Mouse (Mus musculus): Measurements from ENCODE around the gene Mfsd2b. TPM values are rescaled to one million over a fixed set of nuclear protein-coding genes. Genes with fewer than 3 reads are reported as not detected.
A peak's percentile ranks its signal among the peaks of the same experiment; 100 is the strongest.
"Not testable (repeated sequence)": the region's sequence is repeated elsewhere in the genome, so short reads cannot be mapped to it uniquely, and the experiment has no call there.

Gene Mfsd2b
- total RNA-seq (2015; ENCODE audit: low replicate concordance) (137 and 176 TPM in 2 replicates), total RNA-seq (2017; ENCODE audit: low replicate concordance) (199 and 226 TPM in 2 replicates)

DNA sequence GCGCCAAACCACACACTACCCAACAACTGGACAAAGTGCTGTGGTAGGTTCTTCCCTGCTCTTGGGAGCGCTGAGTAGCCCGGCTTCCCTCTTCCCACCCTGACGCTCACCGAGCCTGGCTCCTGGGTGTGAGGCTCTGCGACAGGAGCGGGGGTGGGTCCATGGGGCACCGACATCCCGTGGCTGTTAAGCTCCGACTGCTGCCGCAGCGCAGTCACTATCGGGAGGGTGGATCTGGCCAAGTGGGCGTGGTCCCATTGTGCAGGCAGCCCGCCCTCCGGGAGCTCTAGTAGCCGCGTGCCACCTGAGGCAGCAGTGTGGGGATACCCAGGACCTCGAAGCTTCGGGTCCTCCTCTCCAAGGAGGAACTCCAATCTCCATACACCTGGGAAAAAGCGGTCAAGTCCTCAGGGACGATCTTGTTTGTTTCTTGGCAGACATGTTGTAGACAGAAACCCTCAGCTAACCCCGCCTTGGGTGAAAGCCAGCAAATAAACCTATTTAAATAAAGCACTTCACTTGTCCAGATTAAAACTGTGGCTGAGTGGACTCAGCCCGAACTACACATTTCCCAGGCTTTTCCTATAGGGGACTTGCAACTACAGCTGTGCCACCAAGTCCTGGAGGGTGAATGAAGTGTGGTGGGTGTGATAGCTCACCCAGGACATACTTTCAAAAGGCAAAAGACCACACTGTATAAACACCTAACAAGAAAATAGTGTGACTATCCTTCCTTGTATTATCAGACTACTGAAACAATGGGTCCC is at the start of gene Mfsd2b:
Gene Mfsd2b (minus strand): TSS at position 199 of the 767 bp plus-strand sequence.
- ATAC-seq (replicated peaks; ENCODE audit: low FRiP score, poor library complexity, severe bottlenecking): peak; percentile 78

DNA sequence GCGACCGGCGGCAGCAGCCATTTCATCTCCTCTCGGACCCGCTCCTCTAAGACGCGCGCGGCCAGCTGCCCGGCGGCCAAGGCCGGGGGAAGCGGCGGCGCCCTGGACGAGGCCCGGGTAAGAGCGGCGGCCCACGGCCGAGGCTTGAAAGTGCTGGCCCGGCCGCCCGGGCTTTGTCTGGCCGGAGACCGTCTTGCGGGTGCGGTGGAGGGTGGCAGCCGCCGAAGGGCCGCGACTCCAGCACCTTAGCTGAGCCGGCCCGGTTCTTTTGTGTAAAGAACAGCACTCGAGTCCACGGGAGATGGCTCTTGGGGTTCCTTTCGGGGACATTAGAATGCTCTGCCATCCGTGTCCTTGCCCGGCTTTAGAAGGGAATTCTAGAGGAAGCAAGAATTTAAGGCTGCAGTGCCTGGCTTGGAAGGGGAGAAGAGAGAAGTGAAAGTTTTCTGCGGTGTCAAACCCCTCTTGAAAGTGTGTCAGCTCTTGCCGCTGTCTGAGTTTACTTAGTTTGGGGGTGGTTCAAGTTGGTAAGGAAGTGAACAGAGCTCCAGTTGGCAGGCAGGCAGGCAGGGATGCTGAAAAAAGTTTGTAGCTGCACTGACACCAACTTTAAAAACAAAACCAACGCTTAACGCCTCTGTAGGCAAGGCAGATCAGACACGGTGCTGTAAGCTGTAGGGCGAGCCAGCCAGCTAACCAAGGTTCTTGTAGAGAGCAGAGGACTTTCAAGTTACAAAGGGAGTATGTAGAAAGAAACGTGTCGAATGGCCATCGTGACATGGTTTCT is 43.8 kb upstream of the Mfsd2b start:
- ATAC-seq (replicated peaks; ENCODE audit: low FRiP score, poor library complexity, severe bottlenecking): peak; percentile 64

DNA sequence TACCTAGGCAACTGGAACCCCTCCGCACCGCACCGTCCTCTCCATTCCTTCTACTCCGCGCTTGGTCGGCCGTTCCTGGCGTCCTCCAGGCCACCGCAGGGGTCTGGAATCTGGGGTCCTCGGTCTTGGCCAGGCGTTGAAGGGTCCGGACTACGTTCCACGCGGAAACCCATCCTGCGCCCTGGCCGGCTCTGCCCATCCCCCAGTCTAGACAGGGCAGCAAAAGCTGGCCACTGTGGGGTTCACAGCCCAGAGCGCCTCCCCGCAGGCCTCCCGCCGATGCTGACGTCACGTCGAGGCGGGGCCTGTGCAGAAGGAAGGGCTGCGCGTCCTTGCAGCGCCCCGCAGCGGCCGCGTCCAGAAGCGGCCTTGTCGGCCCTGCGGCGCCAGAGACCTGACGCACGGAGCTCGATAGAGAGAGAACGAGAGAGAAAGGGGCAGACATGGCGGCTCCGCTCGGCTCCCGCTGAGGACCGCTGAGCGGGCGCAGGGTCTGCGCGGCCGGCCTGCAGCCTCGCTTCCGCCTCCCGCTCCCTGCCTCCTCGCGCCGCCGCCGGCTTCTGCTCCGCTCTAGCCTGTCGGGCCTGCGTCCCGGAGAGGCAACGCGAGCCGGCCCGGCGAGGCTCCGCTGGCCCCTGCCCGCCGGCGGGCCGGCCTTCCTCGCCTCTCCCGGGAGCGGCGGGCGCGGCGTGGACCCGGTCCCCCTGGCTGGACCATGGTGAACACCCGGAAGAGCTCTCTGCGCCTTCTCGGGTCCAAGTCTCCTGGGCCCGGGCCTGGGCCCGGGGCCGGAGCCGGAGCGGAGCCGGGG is 43.0 kb upstream of the Mfsd2b start, which contains the start of gene Atad2b:
Gene Atad2b (plus strand): TSS at position 360 of the 811 bp plus-strand sequence.
- peak; percentile 93 for ATAC-seq (replicated peaks; ENCODE audit: low FRiP score, poor library complexity, severe bottlenecking)

DNA sequence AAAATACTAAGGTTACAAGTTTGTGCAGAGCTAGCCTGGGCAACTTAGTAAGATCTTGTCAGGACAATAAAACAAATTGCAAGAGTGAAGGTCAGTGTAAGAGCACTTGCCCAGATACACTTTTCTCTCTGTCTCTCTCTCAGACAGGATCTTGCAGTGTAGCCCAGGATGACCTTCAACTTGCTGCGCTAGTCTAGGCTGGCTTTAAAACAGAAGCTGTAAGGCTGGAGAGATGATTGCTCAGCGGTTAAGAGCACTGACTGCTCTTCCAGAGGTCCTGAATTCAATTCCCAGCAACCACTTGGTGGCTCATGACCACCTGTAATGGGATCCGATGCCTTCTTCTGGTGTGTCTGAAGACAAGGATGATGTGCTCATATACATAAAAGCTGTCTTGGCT is 40.8 kb upstream of the Mfsd2b start:
- ATAC-seq (replicated peaks; ENCODE audit: low FRiP score, poor library complexity, severe bottlenecking): no peak

DNA sequence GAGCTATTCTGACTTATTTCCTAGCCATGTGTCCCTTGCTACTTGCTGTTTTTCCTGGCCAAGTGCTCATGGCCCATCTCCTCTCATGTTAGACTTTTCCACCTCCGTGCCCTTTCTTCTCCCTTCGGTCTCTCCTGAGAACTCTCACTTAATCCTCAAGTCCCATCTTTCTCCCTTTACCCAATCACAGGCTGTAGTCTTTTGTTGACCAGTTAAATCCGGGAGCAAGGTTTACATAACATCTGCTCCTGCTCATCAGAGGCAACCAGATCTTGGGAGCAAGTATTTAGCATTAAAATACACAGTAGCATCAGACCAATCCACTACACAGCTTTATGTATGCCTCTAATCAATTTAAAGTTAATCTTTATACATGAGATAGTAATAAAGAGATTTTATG is 40.3 kb upstream of the Mfsd2b start:
- ATAC-seq (replicated peaks; ENCODE audit: low FRiP score, poor library complexity, severe bottlenecking): no peak

DNA sequence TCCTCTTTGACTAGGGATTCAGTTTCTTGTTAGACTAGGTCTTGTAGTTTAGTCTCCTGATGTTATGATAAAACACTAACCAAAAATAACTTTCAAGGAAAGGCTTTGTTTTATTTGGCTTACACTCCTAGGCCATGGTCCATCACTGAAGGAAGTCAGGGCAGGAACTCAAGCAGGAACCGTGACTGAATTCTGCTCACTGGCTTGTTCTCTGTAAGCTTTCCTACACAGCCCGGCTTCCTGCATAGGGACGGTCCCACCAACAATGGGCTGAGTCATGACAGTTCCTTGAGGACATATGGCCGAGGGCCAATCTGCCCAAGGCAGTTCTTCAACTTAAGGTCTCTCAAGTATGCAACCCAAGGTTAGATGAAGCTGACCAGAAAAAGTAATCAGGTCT is 37.6 kb upstream of the Mfsd2b start:
- ATAC-seq (replicated peaks; ENCODE audit: low FRiP score, poor library complexity, severe bottlenecking): no peak

DNA sequence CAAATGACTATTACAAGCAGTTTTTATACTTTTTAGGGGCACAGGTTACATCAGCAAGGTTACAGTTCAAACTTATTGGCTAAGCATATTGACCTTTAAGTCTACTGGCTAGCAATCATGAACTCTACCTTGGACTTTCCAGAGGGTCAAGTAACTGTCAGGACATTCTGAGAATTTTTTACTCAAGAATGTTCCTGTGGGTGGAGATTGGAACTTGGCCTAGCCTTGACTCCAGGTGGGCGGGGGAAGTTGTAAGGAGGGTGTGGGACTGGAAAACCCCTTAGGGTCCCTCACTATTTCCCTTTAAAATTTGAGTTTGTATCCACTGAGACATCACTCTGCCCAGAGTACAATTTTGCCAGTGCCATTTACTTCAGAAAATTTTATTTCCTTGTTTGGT is 36.3 kb upstream of the Mfsd2b start:
- not testable (repeated sequence) for ATAC-seq (replicated peaks; ENCODE audit: low FRiP score, poor library complexity, severe bottlenecking)

DNA sequence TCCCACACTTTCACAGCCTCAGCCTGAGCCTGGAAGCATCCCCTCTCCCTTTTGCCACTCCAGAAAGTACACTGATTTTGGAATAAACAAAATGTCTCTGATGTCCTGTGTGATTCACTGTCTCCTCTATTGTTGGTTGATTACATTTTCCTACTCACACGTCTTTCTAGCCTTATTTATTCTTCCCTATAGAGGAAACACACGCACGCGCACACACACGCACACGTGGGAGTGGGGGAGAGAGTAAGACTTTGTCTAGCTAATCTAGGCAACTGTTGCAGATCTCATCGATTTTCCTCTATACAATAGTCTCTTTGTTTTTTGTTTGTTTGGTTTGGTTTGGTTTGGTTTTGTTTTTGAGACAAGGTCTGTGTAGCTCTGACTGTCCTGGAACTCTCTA is 34.2 kb upstream of the Mfsd2b start:
- ATAC-seq (replicated peaks; ENCODE audit: low FRiP score, poor library complexity, severe bottlenecking): no peak

DNA sequence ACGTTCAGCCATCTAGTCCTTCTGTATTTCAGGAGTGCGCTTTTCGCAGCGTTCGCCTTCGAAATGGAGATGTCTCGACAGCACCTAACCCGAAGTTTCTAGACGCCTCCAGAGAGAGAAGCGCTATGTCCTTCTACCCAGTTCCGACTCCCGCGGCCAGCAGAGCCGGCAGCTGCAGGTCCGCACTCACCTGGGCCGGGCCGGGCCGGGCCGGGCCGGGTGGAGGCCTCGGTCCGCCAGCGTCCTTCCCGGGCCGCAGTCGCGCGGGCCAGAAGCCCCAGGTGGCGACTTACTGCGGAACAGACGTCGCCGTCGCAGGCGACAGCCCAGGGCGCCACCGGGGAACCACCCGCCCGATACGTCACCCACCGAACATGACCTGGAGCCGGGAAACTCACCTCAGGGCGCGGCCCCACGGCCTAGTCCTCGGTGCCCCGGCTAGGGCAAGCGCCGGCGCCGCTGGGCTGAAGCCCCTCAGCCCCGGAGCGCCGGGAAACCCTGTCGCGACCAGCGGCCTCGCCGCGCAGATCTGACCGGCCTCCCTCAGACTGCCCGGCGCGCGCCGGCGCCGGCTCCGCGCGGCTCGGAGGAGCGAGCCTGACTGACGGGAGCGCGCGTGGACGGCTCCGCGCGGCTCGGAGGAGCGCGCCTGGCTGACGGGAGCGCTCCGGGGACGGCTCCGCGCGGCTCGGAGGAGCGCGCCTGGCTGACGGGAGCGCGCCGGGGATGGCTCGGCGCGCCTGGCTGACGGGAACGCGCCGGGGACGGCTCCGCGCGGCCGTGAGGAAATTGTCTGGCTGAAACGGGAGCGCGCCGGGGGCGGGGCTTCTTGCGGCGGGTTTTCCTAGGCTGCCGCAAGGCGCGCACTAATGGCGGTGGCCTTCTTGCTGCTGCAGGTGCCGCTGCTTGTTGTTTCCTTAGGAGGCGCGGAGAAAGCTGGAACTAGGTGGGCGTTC is 33.1 kb upstream of the Mfsd2b start, which contains the start of gene Ubxn2a:
Gene Ubxn2a (minus strand): TSS at position 755 of the 956 bp plus-strand sequence.
- ATAC-seq (replicated peaks; ENCODE audit: low FRiP score, poor library complexity, severe bottlenecking): peak; percentile 86

DNA sequence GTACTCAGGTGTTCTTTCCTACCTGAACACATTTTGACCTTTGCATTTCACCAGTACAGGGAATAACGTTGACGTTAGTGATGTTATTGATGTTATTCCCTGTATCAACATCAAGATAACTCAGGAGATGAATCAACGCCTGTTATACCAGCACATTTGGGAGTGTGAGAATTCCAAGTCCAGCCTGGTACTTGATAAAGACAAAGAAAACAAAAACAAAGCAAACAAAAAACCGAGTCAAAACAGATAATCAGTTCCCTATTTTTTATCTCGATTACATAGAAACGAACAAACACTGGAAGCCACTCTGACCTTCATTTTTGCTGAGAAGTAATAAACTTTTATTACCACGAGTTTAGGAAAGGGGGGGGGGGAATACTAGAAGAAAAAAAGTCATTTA is 32.3 kb upstream of the Mfsd2b start:
- no peak for ATAC-seq (replicated peaks; ENCODE audit: low FRiP score, poor library complexity, severe bottlenecking)

DNA sequence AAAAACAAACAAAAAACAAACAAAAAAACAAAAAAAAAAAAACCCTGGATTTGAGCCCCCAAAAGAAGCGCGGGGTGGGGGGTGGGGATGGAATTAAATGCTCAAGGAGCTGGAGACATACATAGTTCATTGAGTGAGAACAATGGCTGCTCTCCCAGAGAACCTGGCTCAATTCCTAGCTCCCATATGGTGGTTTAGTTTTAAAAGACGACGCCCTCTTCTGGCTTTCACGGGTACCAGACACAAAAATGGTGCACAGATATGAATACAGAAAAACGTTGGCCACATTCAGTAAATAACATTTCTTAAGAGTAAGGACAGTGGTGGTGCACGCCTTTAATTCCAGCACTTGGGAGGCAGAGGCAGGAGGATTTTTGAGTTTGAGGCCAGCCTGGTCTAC is 31.8 kb upstream of the Mfsd2b start:
- peak; percentile 58 for ATAC-seq (replicated peaks; ENCODE audit: low FRiP score, poor library complexity, severe bottlenecking)

DNA sequence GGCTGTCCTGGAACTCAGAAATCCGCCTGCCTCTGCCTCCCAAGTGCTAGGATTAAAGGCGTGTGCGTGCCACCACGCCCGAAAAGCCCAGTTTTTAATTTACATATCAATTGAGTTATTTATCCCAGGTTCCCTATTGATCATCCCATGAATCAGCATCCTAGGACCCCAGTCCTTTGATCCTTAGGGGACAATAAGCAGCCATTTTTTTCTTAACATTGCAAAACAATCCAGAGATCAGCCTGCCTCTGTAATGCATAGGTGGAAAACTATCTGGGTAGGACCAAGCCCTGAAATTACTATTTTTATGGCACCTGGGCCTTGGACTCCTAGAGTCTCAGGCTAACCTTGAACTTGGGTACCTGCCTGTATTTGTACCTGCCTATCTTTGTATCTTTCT is 23.9 kb upstream of the Mfsd2b start:
- no peak for ATAC-seq (replicated peaks; ENCODE audit: low FRiP score, poor library complexity, severe bottlenecking)

DNA sequence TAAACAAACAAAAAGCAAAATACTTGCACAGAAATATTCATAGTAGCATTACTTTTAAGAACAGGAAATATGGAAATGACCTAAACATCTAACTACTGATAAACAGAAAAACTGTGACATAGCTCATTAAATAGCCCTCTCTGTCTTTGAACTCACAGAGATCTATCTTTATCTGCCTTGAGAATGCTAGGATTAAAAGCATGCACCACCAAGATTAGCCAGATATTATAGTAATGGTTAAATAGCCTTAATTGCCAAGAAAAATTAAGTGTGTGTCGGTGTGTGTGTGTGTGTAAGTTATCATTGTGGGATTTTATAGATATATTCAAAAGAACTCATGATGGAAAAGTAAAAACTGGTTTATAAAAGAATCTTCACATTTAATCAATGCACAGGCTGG is 15.7 kb upstream of the Mfsd2b start:
- no peak for ATAC-seq (replicated peaks; ENCODE audit: low FRiP score, poor library complexity, severe bottlenecking)

DNA sequence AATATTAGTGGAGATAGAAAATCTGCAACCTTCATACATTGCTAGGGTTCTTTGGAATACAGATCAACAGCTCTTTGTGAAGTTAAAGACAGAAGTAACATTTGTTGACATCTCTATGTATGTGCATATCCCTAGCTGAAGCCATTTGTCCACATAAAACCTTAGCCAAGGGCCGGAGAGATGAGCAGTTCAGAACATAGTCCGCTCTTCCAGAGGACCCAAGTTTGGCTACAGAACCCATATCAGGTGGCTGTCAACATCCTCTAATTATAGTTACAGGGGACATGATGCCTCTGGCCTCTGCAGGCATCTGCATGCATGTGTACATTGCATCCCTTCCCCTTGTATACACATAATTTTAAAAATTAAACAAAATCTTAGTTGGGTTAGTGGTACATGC is 15.1 kb upstream of the Mfsd2b start:
- ATAC-seq (replicated peaks; ENCODE audit: low FRiP score, poor library complexity, severe bottlenecking): no peak

DNA sequence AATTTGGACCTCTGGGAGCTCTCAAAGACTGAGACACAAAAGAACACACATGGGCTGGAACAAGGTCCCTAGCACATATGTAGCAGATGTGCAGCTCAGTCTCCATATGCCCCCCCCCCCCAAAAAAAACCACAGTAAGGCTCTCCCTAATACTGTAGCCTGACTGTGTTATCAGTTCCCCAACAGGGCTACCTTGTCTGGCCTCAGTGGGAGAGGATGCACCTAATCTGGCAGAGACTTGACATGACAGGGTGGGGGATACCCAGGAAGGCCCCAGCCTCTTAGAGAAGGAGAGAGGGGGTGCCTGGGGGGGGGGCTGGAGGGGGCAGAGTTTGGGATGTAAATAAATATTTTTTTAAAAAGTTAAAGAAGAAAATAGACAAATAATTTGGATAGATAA is 14.6 kb upstream of the Mfsd2b start:
- no peak for ATAC-seq (replicated peaks; ENCODE audit: low FRiP score, poor library complexity, severe bottlenecking)

DNA sequence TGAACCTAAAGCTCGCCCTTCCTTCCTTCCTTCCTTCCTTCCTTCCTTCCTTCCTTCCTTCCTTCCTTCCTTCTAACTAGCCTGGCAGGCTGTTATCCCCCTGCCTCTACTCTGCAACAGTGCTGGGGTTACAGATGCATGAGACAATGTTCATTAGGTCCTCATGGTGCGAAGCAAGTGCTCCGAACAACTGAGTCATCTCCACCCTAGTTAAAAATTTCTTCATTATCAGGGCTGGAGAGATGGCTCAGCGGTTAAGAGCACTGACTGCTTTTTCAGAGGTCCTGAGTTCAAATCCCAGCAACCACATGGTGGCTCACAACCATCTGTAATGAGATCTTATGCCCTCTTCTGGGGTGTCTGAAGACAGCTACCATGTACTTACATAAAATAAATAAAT is 12.4 kb upstream of the Mfsd2b start:
- ATAC-seq (replicated peaks; ENCODE audit: low FRiP score, poor library complexity, severe bottlenecking): not testable (repeated sequence)

DNA sequence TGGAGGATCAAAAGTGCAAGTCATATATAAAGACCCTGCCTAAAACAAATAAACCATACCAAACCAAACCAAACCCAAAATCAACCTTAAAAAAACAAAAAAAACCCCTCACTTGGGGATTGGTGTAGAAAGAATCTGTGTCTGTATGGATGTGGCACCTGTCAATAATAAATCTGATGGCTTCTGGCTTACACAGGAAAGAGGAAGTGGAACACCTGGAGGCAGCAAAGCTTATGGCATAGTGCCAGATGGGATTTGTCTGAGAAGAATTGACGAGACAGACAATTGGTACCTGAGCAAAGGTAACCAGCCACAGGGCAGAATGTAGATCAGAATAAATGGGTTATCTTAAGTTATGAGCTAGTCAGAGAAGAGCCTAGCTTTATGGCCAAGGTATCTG is 10.9 kb upstream of the Mfsd2b start:
- no peak for ATAC-seq (replicated peaks; ENCODE audit: low FRiP score, poor library complexity, severe bottlenecking)

DNA sequence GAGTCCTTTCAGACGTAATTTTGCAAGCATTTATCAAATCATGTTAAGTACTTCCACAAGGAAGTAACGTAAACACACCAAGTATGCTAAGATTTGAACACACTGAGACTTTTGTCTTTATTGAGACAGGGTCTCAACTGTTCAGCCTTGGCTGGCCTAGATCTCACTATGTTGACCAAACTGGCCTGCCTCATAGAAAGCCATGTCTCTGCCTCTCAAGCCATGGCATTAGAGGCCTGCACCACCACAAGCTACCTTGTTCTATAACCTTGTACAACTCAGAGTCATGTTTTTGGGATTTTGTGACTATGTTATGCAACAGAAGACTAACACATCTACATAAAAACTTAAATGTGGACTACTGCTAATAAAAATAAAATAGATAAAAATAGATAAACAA is 7.9 kb upstream of the Mfsd2b start:
- ATAC-seq (replicated peaks; ENCODE audit: low FRiP score, poor library complexity, severe bottlenecking): no peak

DNA sequence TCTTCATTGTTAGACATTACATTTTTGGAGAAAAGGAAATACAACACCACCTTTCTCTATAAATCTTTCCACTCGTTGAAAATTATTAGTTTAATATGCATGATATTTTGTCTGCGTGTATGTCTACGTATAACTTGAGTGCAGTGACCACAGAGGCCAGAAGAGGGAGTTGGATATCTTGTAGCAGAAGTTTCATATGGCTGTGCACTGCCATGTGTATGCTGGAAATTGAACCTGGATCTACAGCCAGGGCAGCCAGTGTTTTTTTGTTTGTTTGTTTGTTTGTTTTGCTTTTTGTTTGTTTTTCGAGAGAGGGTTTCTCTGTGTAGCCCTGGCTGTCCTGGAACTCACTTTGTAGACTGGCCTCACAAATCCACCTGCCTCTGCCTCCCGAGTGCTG is 4.9 kb upstream of the Mfsd2b start:
- peak; percentile 63; the same call in 1 of the 2 replicates for ATAC-seq (replicated peaks; ENCODE audit: low FRiP score, poor library complexity, severe bottlenecking)

Measured in erythroblast, adult 5-6 weeks (primary cell).